ENCODE assay signal across 13 mouse cellular contexts in genomic region chr8:125444457-125445224, GRCm38 (mm10).
DNase-seq lines count a peak whose midpoint lies in the region; ATAC-seq and TF ChIP-seq lines count a peak whose summit lies in the region.
"Had no signal": no experiment of that assay in that cellular context is flagged by ENCODE, and none has a peak within 500 bp of the region (broad histone marks: within the 10 kb centered on the region; RNA-seq: fewer than 3 reads in every experiment).

No protein-coding gene starts in this region.

- no peaks in the 10 kb centered on the region for H3K9me3 ChIP-seq in embryonic facial prominence, embryonic 15.5 days (replicated peaks)
- no peaks in the 10 kb centered on the region for H3K9me3 ChIP-seq in heart, embryonic 12.5 days (replicated peaks)
- no peaks in the 10 kb centered on the region for H3K9me3 ChIP-seq in liver, embryonic 16.5 days (replicated peaks; ENCODE audit: control insufficient read depth, low read length)
- H3K9me3 ChIP-seq: embryonic facial prominence, embryonic 12.5 days; hindbrain, embryonic 10.5 days had no signal

- WGBS in embryonic facial prominence, embryonic 15.5 days = 77% methylated on average over 16 of the region's 16 CpGs
- WGBS in heart, embryonic 12.5 days = 63% methylated on average over 16 of the region's 16 CpGs
- WGBS in liver, embryonic 16.5 days (ENCODE audit: insufficient replicate concordance) = 56% methylated on average over 16 of the region's 16 CpGs

- H3K27me3 ChIP-seq in embryonic facial prominence, embryonic 15.5 days = no peaks in the 10 kb centered on the region
- H3K27me3 ChIP-seq in heart, embryonic 12.5 days (replicated peaks) = no peaks in the 10 kb centered on the region
- no peaks in the 10 kb centered on the region for H3K27me3 ChIP-seq in liver, embryonic 16.5 days (ENCODE audit: control insufficient read depth, insufficient read depth, low read depth, low read length)
- H3K27me3 ChIP-seq: embryonic facial prominence, embryonic 12.5 days had no signal

- intact Hi-C loops in left cerebral cortex, adult 2 months (cut with DNase I) = no loop called here

- no peak overlapping the region for H3K4me3 ChIP-seq in embryonic facial prominence, embryonic 15.5 days (replicated peaks)
- H3K4me3 ChIP-seq in heart, embryonic 12.5 days = no peak overlapping the region
- no peak overlapping the region for H3K4me3 ChIP-seq in liver, embryonic 16.5 days (ENCODE audit: low read depth, low read length)
- H3K4me3 ChIP-seq in left cerebral cortex, adult 2 months = no peak overlapping the region
- H3K4me3 ChIP-seq: embryonic facial prominence, embryonic 12.5 days; hindbrain, embryonic 10.5 days; myocyte had no signal

- no peak for TF ChIP-seq CTCF in left cerebral cortex, adult 2 months (IDR thresholded peaks at IDR 0.05)

- no peak overlapping the region for H3K9ac ChIP-seq in embryonic facial prominence, embryonic 15.5 days
- H3K9ac ChIP-seq in heart, embryonic 12.5 days = peak overlapping the region; percentile 41
- no peak overlapping the region for H3K9ac ChIP-seq in liver, embryonic 16.5 days (ENCODE audit: low read depth, low read length)
- H3K9ac ChIP-seq: embryonic facial prominence, embryonic 12.5 days had no signal

- peaks cover 53% of the 10 kb centered on the region for H3K36me3 ChIP-seq in embryonic facial prominence, embryonic 15.5 days
- H3K36me3 ChIP-seq in heart, embryonic 12.5 days = peaks cover 67% of the 10 kb centered on the region
- no peaks in the 10 kb centered on the region for H3K36me3 ChIP-seq in liver, embryonic 16.5 days (ENCODE audit: control insufficient read depth, insufficient read depth)

- peak; percentile 22 to 56 for DNase-seq in kidney, postnatal 25 days
- no peak for DNase-seq in kidney, adult 11 months
- DNase-seq in left cerebral cortex, adult 2 months (ENCODE audit: extremely low spot score in 1 of 2, low spot score in 2 of 2) = no peak
- no peak for DNase-seq in right cerebral cortex, postnatal 4 days
- DNase-seq: cerebellum, postnatal 36 days; right cerebral cortex, adult 18-20 months had no signal

- 0 out of 2 replicates have a peak, but pooled peaks have one; percentile 22 for ATAC-seq in embryonic facial prominence, embryonic 15.5 days (ENCODE audit: insufficient number of reproducible peaks, low FRiP score, low TSS enrichment, low read depth)
- no peak for ATAC-seq in heart, embryonic 12.5 days (ENCODE audit: insufficient number of reproducible peaks, low FRiP score)
- ATAC-seq in liver, embryonic 16.5 days (ENCODE audit: low read depth) = peak; percentile 67

- H3K27ac ChIP-seq in embryonic facial prominence, embryonic 15.5 days (replicated peaks) = no peak overlapping the region
- peak overlapping the region; percentile 91 for H3K27ac ChIP-seq in heart, embryonic 12.5 days (ENCODE audit: poor library complexity, severe bottlenecking)
- H3K27ac ChIP-seq in liver, embryonic 16.5 days (ENCODE audit: low read length) = no peak overlapping the region
- H3K27ac ChIP-seq in left cerebral cortex, adult 2 months = no peak overlapping the region
- H3K27ac ChIP-seq: embryonic facial prominence, embryonic 12.5 days; hindbrain, embryonic 10.5 days had no signal

- no peaks in the 10 kb centered on the region for H3K4me1 ChIP-seq in embryonic facial prominence, embryonic 15.5 days
- H3K4me1 ChIP-seq in heart, embryonic 12.5 days (replicated peaks) = peaks cover 60% of the 10 kb centered on the region
- no peaks in the 10 kb centered on the region; the same call in 1 of the 2 replicates for H3K4me1 ChIP-seq in liver, embryonic 16.5 days (ENCODE audit: control insufficient read depth, low read depth, low read length)

- no peak overlapping the region for H3K4me2 ChIP-seq in embryonic facial prominence, embryonic 15.5 days (replicated peaks)
- H3K4me2 ChIP-seq in heart, embryonic 12.5 days = peak overlapping the region; percentile 30; the same call in 1 of the 2 replicates
- no peak overlapping the region for H3K4me2 ChIP-seq in liver, embryonic 16.5 days (ENCODE audit: low read depth, low read length)
- H3K4me2 ChIP-seq: embryonic facial prominence, embryonic 12.5 days; midbrain, embryonic 11.5 days had no signal

Comparison
In these comparisons a context has a peak if more than half of its experiments do, and no peak if none do; other contexts are left out.
1. DNase-seq: peak in kidney, postnatal 25 days (2 of 2); none in kidney, adult 11 months (single experiment), left cerebral cortex, adult 2 months (0 of 2) and right cerebral cortex, postnatal 4 days (single experiment).